Mouse (Mus musculus) CH12.LX (cell line): ENCODE results near the gene Fam186b.

Source experiments
- E2F4 ChIP-seq: IDR thresholded peaks from 2 replicates; pipeline ENCODE4 v1.6.1; 2011; ENCODE audit warnings: low read depth, low read length, improper control_type of control experiment; ENCODE audit not compliant: insufficient replicate concordance
- MAX ChIP-seq: IDR thresholded peaks from 2 replicates; pipeline ENCODE4 v1.6.1; 2011; ENCODE audit warnings: low read length, improper control_type of control experiment
- MEF2A ChIP-seq: IDR thresholded peaks from 2 replicates; pipeline ENCODE4 v1.6.1; 2014; ENCODE audit warnings: low read depth, mild to moderate bottlenecking, inconsistent platforms, low read length, improper control_type of control experiment, borderline replicate concordance
- POLR2A ChIP-seq: IDR thresholded peaks from 2 replicates; pipeline ENCODE4 v1.6.1; 2011; ENCODE audit warnings: low read depth, mild to moderate bottlenecking, improper control_type of control experiment, low read length

DNA sequence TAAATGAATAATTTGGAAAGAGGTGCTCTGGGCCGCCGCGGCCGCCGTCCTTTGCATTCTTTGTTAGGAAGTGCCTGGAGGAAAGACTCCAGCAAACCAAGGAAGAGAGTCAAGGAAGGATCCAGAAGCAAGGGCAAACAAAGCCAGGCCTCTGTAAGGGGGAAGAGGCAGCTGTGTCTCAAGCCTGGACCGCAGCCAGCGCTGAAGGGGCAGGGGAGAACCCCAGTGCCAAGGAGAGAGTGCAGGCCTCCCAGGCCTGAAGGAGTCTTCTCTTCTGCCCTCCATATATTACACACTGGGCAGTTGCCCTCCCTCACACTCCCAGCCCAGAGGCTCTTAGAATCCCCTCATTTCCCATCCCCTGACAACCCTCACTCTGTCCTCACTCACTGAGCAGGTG, 17.4 kb downstream of the Fam186b start:
- no peak for TF ChIP-seq POLR2A
- no peak for TF ChIP-seq E2F4
- TF ChIP-seq MAX: no peak
- TF ChIP-seq MEF2A: no peak
